Mouse (Mus musculus): ENCODE measurements around the gene Gm9507.
"Not testable (repeated sequence)": the region's sequence is repeated elsewhere in the genome, so short reads cannot be mapped to it uniquely, and the experiment has no call there.

The Gm9507 gene

GRCm38 (mm10) chr10:77811743-77812142, at the start of gene Gm9507:
Gene Gm9507 (minus strand): TSS chr10:77811843.
- DNase-seq (ENCODE audit: low spot score): no peak

DNA sequence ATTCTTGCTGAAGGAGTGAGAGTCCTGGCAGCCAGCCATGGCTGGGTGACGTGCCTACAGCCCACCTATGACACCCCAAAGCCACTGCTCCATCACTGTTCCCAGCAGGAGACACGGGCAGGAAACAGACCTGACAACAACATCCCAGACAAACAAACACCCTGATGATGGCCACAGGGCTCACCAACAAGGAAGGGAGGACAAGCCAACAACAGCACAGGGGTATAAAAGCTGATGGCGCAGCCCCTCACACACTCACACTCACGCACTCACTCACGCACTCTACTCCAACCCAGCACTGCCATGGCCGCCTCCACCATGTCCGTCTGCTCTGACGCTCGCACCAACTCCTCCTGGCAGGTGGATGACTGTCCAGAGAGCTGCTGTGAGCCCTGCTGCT, 40.9 kb upstream of the Gm9507 start, which contains the start of gene Gm10318:
Gm10318 (plus strand) TSS at position 301 of the 400 bp plus-strand sequence.
- DNase-seq (ENCODE audit: low spot score): no peak

GRCm38 (mm10) chr10:77847538-77847937, 35.9 kb upstream of the Gm9507 start:
- DNase-seq (ENCODE audit: low spot score): no peak

- no peak for DNase-seq (ENCODE audit: low spot score)
Observed at GRCm38 (mm10) chr10:77846961-77847360, 35.3 kb upstream of the Gm9507 start.

GRCm38 (mm10) chr10:77846503-77846902, 34.9 kb upstream of the Gm9507 start, which contains the start of gene Gm36176:
Gene Gm36176 (plus strand): TSS chr10:77846803.
- DNase-seq (ENCODE audit: low spot score): no peak

GRCm38 (mm10) chr10:77839006-77839405, 27.4 kb upstream of the Gm9507 start:
- no peak for DNase-seq (ENCODE audit: low spot score)

GRCm38 (mm10) chr10:77835647-77836046, 24.0 kb upstream of the Gm9507 start, which contains the start of gene Krtap10-10:
Gene Krtap10-10 (plus strand): TSS chr10:77835947.
- no peak for DNase-seq (ENCODE audit: low spot score)

- DNase-seq (ENCODE audit: low spot score): no peak
Observed at GRCm38 (mm10) chr10:77826951-77827350, 15.3 kb upstream of the Gm9507 start, which contains the start of gene Krtap10-4. Gene Krtap10-4 (minus strand): TSS chr10:77827095.

DNA sequence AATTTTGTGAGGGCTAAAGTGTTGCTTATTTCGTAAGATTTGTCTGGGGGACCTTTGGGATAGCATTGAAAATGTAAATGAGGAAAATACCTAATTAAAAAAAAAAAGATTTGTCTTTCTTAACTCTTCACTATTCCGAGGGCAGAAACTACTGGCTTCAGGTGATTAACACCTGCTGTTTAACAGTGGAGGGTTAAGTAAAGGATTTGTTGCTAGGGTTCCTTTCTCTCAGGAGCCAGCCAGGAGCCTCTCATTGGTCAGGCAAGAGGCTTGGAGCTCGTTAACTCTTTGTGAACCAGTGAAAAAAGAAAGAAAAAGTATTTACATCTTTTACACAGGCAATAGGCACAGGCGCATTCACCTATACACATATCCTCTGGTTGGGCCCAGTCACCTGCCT, 7.6 kb upstream of the Gm9507 start:
- no peak for DNase-seq (ENCODE audit: low spot score)

DNA sequence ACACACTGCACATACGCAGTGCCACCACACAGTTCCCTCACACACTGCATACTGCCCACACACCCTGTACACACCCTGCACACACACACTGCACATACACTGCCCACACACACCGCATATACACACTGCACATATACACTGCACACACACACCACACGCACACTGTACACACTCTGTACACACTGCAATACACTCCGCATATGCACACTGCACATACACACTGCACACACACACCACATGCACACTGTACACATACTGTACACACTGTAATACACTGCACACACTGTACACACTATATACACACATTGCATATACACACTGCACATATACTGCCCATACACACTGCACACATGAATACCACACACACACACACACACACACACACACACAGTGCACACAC, 6.9 kb upstream of the Gm9507 start:
- DNase-seq (ENCODE audit: low spot score): no peak

DNA sequence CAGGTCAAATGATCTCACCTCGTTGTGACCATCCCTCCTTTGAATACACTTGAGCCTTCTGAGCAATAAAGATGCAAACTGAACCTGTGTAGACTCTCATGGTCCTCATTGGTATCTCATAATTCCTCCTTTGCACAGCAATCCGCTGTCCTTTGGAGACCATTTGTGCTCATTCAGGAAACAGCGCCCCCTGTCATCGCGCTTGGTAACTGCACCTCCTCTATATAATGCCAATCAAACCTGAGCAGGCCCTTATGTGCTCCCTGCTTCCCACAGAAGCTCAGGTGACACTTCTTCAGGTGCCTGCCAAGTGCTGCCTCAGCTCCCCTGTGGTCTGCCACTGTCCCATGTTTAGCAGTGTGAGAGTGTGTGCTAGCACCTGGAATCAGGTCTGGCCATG, 3.9 kb upstream of the Gm9507 start:
- DNase-seq (ENCODE audit: low spot score): peak; percentile 51

GRCm38 (mm10) chr10:77814382-77814781, 2.7 kb upstream of the Gm9507 start, which contains the start of gene Gm2696:
Gene Gm2696 (plus strand): TSS chr10:77814682.
- no peak for DNase-seq (ENCODE audit: low spot score)

DNA sequence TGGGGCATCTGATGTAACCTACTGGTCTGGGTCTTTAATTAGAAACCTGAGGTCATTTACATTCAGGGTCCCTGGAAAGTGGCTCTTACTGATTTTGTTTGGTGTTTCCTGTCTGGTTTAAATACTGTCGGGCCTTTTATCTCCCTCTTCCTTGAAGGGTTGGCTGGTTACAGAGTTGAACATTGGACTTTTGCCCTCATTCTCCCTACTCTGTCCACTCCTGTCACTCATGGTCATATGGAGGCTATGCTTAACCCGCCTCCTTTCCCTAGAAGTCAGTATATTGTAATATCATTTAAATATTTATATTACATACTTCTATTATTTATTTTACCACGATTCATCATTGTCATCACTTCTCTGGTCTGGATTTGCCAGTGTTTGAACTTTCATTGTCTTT, 7.5 kb downstream of the Gm9507 start:
- DNase-seq (ENCODE audit: low spot score): no peak

DNA sequence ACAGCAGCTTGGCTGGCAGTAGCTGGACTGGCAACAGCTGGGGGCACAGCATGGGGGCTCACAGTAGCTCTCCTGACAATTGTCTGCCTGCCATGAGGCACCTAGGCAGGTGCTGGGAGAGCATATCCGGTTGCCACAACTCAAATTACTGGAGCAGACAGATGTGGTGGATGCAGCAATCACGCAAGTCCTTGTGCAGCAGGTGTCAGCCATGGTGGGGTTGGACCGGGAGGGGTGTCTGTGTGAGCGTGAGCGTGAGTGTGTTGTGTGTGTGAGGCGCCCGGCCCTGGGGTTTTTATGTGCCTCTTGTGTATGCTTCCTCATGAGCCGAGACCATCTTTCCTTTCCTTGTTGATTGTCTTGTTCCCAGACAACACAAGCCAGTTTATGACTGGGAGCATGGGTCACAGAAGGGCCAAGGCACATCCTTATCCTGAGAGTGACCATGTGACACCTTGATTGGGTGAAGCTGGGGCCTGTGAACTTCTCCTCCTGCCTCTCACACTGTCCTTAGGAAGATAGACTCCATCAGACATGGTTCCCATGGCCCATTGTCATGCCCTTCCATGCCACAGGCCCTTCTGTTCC, 12.6 kb downstream of the Gm9507 start, which contains the start of gene Gm19668:
Gm19668 (minus strand) TSS at position 213 of the 588 bp plus-strand sequence.
- no peak for DNase-seq (ENCODE audit: low spot score)

- not testable (repeated sequence) for DNase-seq (ENCODE audit: low spot score)
Observed at GRCm38 (mm10) chr10:77798164-77798920, 13.3 kb downstream of the Gm9507 start.

DNA sequence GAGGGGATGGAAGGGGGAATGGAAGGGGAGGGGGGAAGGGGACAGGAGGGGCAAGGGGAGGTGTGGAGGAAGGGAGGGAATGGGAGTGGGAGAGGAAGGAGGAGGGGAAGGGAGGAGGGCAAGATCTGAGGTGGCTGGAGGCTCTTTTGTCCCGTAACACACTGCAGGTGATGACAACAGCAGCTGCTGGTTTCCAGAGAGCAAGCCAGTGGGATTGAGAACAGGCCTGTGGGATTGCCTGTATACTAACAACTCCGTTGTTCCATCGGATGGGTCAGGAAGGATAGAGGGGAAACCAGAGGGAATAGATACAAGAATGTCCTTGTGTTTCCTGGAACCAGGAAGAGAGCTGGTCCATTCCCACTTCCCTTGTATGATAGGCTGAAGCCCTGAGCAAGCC, 14.0 kb downstream of the Gm9507 start:
- DNase-seq (ENCODE audit: low spot score): peak; percentile 9

DNA sequence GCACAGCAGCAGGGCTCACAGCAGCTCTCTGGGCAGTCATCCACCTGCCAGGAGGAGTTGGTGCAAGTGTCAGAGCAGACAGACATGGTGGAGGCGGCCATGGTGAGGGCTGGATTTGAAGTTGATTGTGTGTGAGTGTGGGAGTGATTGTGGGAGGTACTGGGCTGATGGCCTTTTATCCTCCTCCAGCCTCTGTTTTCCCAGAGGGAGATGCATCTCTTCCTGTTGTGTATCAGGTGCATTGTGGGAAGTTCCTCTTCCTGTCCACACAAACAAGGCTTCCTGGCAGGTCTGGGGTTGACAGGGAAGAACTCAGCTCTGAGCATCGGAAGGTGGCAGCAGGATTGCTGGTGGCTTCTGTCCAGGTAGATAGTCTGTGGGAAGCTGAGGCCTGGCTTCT, 16.7 kb downstream of the Gm9507 start, which contains the start of gene Gm9639:
Gm9639 (minus strand) TSS at position 101 of the 400 bp plus-strand sequence.
- DNase-seq (ENCODE audit: low spot score): no peak

DNA sequence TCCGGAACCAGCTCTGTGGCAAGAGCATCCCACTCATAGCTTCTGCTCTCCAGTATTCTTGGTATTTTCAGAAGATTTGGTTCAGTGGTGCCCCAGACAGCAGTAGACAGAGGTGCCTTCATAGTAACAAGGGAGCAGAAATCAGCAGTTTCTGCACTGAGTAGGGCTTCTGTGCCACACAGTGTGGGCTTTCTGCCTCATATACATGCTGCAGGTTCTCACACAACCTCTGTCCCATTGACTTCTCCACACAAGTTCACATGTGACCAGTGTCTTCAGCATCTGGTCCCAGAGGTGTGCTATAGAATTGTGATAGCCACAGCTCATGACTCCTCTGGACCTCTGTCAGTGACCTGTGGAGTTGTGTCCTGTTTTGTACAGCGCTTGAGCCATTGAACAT, 23.0 kb downstream of the Gm9507 start:
- no peak for DNase-seq (ENCODE audit: low spot score)

- not testable (repeated sequence) for DNase-seq (ENCODE audit: low spot score)
Observed at GRCm38 (mm10) chr10:77787876-77788275, 23.8 kb downstream of the Gm9507 start, which contains the start of gene Gm7137. Gene Gm7137 (minus strand): TSS chr10:77788200.

- DNase-seq (ENCODE audit: low spot score): not testable (repeated sequence)
Observed at GRCm38 (mm10) chr10:77783396-77783795, 28.2 kb downstream of the Gm9507 start.

- DNase-seq (ENCODE audit: low spot score): not testable (repeated sequence)
Observed at GRCm38 (mm10) chr10:77782442-77782841, 29.2 kb downstream of the Gm9507 start, which contains the start of gene Gm3250. Gene Gm3250 (minus strand): TSS chr10:77782542.

DNA sequence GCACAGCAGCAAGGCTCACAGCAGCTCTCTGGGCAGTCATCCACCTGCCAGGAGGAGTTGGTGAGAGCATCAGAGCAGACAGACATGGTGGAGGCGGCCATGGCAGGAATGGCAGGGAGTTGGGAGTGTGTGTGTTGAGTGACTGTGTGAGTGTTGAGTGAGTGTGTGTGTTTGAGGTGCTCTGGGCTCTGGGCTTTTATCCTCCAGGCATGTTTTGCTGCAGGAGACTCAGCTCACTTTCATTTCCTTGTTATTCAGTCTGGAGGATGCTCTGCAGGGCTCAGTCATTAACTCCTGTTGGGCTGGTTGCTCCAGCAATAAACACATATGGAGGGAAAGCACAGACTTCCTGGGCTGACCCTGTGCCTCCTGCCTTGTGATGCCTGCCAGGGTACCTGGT, 34.8 kb downstream of the Gm9507 start, which contains the start of gene Gm7138:
Gm7138 (minus strand) TSS at position 101 of the 400 bp plus-strand sequence.
- DNase-seq (ENCODE audit: low spot score): not testable (repeated sequence)

- DNase-seq (ENCODE audit: low spot score): not testable (repeated sequence)
Observed at GRCm38 (mm10) chr10:77772142-77772541, 39.5 kb downstream of the Gm9507 start.

All from embryo, embryonic 10.5 days (tissue).